Mouse (Mus musculus): Measurements from ENCODE around the gene Acad8.

The Acad8 gene

DNA sequence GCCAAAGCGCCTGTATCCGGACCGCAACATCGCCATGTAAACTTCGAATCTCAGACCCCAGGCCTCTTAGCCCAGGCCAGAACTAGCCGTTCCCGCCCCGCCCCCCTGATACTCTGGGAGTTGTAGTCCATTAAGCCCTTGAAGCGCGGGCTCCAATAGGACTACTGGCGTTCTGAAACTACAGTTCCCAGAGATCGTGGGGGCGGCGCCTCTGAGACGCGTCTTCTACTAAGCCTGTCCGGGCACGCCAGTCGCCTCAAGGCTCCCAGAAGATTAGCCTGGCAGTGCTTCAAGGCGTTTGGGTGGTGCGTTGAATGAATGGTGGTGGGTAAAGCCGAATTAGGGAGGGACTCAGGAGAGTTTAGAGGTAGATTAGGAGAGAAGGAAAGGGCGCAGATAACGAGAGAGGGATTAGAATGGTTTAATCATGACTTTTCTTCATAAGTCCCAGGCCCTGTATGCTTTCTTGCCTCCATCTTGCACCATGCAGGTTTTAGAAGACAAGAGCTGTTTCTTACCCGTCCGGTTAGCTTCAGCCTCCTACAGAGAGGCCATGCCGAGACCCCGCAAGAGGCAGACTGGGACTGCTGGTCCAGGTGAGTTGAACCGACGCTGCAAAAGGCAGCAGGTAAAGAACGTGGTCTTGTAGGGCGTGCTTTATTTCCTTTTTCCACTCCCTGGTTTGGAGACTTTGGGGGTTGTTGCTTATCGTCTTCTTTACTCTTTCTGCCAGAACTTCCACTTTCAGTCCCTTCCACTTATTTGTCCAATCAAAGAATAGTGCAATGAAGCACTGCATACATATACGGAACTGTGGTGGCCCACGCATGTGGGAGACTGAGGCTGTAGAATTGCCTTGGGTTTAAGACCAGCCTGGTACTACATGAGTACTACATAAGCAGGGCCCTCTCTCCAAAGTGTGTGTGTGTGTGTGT, at the start of gene Acad8, which contains the start of gene Thyn1:
Acad8 (minus strand) TSS at position 106 of the 935 bp plus-strand sequence.
Thyn1 (plus strand) TSS at position 250 of the 935 bp plus-strand sequence.
- peak; percentile 94 for DNase-seq

DNA sequence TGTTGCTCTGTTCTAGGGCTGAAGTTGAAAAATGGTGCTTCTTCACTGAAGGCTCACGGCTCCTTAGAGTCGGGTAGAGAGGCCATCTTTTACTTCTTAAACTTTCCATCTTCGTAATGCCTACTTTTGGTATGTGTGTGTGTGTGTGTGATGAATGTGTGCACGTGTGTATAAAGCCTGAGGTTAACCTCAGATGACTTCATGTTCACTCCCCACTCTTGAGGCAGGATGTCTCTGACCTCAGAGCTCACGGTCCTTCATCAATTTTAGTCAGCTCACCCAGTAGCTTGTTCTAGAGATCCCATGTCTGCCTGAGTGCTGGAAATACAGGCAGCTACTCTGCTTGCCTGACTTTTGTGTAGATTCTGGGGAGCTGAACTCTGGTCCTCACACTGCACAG, 44.5 kb upstream of the Acad8 start:
- DNase-seq = no peak

- DNase-seq = no peak
Observed at GRCm38 (mm10) chr9:27030763-27031100, 31.4 kb upstream of the Acad8 start.

DNA sequence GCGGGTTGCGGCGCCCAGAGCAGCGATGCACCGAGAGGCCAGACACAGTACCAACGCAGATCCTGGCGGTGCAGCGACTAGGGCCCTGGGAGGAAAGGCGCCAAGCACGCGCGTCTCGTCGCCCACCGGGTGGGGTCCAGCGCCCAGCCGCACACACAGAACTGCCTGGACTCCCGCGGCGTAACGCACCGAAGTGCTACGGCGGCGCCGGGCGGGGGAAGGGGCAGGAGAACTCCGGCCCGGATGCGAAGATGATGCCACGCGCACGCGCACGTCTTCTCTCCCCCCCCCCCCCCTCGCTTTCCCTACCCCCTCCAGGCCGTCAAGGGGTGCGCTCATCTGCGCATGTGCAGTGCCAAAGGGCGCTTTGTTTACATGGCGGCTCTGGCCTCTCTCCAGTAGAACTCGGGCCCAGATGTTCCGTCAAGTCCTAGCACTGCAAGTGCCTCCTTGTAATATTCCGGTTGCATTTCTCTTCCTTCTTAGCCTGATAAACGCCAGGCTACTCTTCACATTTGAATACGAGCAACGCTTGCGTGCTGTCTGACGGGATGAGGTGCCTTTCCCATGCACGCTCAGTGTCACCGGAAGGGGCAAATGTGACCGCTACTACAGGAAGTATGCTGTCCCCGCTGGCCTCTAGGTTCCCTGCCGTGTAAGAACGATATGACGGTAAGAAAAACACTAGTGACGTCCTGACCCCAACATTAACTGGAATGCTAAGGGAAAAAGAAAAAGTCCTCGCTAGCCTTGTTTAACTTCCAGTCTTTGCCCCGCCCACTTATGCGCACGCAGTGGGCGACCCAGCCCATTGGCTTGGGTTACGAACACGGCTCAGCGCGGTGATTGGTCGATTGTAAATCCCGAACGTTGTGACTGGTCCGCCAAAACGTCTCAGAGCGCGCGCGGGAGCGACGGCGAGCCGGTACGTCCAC, 30.7 kb upstream of the Acad8 start, which contains the start of the genes Vps26b and Ncapd3:
Vps26b (minus strand) TSS at position 238 of the 935 bp plus-strand sequence.
Ncapd3 (plus strand) TSS at position 348 of the 935 bp plus-strand sequence.
- DNase-seq = peak; percentile 95

DNA sequence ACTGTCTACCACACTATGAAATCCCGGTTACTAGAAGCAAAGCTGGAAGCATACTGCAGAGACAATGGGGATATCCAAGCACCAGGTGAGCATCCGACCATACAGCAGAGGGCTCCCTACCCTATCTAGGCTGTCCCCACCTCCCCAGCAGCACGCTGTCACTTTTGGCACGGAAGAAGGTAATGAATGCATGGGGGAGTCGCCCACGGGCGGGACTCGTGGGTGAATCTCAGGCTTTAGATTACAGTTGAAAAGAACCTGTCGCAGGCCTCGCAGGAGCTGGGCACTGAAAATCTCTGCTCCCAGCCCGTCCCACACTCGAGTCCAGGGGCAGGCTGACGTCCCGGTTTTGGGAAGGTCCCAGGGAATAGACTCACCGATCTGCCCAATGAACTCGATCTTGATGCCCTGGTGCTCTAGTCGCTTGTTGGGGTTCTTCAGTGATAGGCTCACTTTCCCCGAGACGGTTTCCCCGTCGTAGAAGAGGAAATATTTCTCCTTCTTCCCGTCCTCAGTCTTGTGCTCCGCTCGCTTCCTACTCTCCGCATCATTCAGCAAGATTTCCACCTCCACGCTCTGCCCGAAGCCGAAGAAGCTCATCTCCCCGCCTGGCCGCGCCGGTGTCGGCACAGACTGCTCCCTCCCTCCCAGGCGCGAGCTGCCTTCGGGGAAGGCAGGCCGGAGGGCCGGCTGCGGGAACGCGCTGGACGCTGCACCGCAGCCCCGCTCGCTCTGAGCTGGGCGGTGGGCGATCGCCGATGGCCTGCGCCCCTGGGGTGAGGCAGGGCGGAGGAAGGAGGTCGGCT, 29.9 kb upstream of the Acad8 start:
- DNase-seq = peak; percentile 66

DNA sequence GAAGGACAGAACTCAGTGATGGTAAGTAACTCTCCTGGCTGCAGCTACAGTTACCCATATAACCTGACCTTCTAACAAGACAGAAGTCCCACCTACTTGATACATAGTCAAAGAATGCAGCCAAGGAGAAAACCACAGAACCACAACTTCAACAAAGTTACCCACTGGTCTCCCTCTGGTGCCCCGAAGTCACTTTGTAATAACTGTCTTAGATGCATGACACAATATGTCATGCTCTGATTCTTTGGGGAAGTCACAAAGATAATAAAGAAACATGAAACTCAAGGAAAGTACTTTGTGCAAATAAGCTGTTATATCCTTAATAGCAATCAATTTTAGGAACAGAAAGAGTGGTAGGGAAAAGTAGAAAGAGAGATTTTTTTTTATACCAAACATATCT, 27.3 kb upstream of the Acad8 start:
- DNase-seq = no peak

- no peak for DNase-seq
Observed at GRCm38 (mm10) chr9:27023681-27024080, 24.3 kb upstream of the Acad8 start.

GRCm38 (mm10) chr9:27018961-27019360, 19.6 kb upstream of the Acad8 start:
- no peak for DNase-seq

DNA sequence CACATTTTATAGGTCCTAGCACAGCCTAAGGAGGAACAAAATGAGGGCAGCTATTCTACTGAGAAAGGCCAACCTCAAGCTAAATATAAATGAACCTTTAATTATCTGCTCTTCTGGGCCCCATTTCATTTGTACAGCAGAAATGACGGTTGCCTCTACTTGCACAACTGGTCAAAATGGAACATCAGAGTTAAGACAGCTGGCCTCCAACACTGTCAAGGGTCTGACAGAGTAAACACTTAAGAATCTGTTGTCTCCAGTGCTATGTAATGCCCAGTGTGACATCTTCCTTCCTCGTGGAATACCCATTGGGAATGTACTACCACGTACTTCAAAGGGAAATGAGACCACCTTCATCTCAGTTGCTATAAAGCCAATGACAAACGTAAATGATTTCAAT, 12.2 kb upstream of the Acad8 start:
- DNase-seq = no peak

DNA sequence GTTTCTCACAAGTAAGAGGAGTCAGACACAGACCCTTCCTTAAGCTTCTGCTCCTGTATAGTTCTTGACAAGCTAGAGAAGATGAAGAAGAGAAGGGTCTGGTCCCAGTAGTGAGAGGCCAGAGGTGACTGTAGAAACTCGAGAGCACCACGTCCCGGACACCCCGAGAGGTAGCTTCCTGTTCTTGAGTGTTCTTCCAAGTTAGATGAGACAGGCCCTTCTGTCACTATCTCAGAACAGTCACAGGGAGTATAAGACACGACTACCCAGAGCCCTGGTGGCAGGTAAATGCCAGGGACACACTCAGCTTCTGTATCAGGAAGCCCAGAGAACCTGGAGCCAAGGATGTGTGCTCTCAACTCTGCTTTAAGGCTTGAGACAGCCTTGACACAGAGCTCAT, 9.9 kb upstream of the Acad8 start:
- DNase-seq = no peak

GRCm38 (mm10) chr9:27006866-27007265, 7.5 kb upstream of the Acad8 start:
- DNase-seq = no peak

DNA sequence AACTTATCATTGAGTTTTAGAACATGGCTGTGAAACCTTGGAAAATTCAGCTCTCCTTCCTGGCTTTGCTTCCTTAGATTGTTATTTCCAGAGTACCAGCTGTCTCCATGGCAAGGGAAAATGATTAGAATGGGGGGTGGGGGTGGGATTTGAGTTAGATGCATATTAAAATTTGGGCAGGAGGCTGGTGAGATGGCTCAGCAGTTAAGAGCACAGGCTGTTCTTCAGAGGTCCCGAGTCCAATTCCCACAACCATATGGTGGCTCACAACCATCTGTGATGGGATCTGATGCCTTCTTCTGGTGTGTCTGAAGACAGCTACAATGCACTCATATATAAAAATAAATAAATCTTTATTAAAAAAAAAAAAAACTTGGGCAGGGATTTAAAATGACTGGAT, 6.6 kb upstream of the Acad8 start:
- no peak for DNase-seq

DNA sequence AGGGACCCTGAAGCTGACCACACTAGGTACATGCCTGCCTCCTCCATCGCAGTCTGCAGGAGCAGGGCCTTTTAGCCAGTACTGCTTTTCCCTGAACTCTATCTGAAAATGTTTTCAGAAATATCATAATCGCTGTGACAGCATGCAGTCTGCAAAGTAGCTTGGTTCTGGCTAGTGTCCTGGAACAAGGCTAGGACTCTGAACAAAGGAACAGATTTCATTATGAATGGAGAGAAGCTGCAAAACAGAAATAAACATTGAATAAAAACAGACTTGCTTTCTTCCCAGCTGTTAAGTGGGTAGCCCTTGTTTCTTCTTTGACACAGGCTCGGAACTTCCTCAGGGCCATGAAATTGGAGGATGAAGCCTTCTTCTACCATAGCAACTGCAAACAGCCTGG, 5.9 kb upstream of the Acad8 start:
- no peak for DNase-seq

DNA sequence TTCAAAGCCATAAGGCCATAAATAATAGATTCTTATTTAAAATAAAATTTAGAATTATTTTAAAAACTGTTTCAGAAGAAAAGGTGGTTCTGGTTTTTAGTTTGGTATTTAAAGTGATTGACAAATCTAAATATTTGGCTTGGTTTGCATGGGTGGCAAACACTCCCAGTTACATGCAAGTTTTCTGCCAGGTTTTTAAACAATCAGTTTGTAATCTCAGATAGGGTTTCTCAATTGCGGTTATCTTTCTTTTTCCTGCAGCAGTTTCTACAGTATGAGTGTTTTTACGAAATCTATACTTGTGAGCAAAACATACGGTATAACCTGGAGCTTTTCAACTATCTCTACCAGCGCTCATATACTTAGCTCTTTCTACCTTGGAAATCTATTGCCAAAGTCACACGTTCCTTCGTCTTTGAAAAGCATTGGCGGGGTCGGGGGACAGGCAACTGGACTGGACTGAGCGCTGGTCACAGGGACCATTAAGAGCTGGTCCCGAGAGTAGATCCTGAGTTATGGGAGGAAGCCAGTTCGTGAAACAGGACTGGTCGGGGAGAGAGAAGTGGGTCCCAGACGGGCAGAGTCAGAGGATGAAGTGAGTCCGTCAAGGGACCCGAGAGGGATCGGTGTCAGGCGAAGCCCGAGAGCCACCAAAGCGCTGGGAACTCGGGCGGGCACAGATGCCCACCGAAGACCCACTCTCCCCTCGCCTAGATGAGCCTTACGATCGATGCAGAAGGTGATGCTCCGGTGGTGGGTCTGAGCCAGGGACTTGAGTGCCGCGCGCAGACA, 501 bp downstream of the Acad8 start:
- DNase-seq = no peak

GRCm38 (mm10) chr9:26997501-26997900, 1.9 kb downstream of the Acad8 start:
- no peak for DNase-seq

DNA sequence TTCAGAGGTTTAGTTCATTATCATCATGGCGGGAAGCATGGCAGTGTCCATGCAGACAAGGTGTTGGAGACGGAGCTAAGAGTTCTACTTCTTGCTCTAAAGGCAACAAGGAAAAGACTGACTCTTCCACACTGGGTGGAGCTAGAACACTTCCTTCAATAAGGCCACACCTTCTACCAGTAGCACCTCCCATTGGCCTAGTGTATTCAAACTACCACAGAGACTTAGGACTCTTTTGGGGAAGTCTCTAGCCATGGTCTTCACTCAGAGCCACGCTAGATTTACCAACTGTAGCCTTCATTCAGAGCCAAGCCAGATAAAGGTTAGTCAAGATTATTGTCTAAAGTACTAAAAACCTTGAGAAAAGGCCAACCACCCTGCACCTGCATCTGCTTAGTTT, 2.3 kb downstream of the Acad8 start:
- no peak for DNase-seq

DNA sequence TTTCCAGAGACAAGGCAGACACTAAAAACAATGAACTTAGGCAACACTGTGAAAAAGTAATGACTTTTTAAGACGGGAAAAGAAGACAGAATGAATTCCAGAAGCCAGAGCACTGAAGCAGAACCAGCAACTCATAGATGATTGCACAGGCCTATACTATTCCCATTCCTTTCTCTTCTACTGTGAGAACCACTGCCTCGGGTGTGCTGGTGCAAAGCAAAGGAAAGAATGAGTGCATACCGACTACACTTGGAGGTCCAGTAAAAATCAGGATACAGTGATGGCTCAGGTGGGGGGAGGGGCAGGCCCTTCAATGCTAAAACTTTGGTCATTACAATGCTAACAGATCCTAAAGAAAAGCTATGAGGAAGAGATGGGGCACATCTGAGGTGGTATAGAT, 5.5 kb downstream of the Acad8 start:
- no peak for DNase-seq

DNA sequence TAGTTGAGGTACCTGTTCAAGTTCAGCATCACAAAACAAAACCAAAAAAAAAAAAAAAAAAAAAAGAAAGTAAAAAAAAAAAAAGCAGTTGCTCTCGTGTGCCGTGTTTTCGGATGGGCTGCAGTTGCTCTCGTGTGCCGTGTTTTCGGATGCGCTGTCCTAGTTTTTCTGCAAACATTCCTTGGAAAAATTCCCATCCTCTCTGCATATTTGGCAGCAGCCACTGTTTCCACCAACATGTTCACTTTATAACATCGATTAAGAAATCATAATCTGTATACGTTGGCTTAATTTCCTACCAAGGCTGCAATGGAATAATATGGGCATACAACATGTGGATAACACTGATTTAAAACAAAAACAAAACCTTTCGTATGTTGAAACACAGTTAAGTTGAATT, 6.2 kb downstream of the Acad8 start:
- no peak for DNase-seq

DNA sequence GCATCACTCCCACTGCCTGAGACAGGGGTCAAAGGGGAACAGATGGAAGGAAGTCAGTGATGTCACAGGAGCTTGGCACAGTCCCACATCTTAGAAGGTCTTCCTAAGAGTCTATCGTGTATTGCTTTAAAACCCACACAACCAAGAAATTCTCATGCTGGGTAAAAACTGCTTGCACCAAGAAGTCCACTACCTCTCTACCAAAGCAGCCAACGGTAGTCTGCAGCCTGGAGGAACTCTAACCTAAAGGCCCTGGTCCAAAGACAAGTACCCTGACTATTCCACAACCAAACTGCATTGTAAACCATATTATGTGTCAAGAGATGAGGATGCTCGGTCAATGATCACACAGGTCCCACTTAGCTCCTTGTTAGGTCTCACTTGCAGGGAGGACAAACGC, 9.2 kb downstream of the Acad8 start:
- DNase-seq = no peak

- DNase-seq = no peak
Observed at GRCm38 (mm10) chr9:26985668-26986277, 13.6 kb downstream of the Acad8 start.

DNA sequence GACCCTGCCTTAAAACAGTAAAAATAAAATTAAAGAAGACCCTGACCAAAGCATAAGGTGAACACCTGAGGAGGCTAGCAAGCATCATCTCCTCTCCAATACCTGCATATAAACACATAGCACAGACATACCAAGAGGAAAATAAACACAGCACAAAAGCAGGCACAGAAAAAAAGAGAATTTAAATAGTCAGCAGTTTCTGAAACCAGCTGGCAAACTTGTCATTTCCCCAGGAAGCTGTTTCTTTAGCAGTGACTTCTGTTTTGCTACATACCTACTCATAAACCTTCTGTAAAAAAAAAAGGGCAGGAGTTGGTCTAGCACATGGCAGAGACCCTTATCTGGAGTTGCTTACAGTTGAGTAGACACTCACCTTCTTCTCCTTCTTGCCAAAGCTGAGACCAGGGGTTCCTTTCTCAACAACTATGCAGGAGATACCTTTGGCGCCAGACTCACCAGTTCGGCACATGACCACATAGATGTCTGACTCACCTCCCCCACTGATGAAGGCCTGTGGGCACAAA, 14.2 kb downstream of the Acad8 start:
- DNase-seq = no peak
